Mouse (Mus musculus) cerebellum, adult 8-10 months (tissue): ENCODE results near the gene Fam84b.

Experiments
- DNase-seq: peaks from one replicate; pipeline ENCODE4 v3.0.0; 2022

Fam84b gene

GRCm38 (mm10) chr15:60832586-60832985 is 21.0 kb downstream of the Fam84b start:
- DNase-seq, result no peak

GRCm38 (mm10) chr15:60826226-60826625 is 27.4 kb downstream of the Fam84b start:
- DNase-seq, result no peak

- DNase-seq, result peak; percentile 47
Observed at GRCm38 (mm10) chr15:60824751-60825227, 28.8 kb downstream of the Fam84b start.

GRCm38 (mm10) chr15:60823870-60824709 is 29.5 kb downstream of the Fam84b start:
- peak; percentile 7 for DNase-seq

- no peak for DNase-seq
Observed at GRCm38 (mm10) chr15:60823620-60823869, 30.0 kb downstream of the Fam84b start.

GRCm38 (mm10) chr15:60822803-60823619 is 30.6 kb downstream of the Fam84b start:
- DNase-seq, result peak; percentile 39

- DNase-seq, result peak; percentile 4
Observed at GRCm38 (mm10) chr15:60822101-60822802, 31.3 kb downstream of the Fam84b start.

- DNase-seq, result no peak
Observed at GRCm38 (mm10) chr15:60818500-60818899, 35.1 kb downstream of the Fam84b start.

- DNase-seq, result no peak
Observed at GRCm38 (mm10) chr15:60816478-60816877, 37.1 kb downstream of the Fam84b start.

- no peak for DNase-seq
Observed at GRCm38 (mm10) chr15:60814542-60814941, 39.0 kb downstream of the Fam84b start.

GRCm38 (mm10) chr15:60793041-60793673 is 60.4 kb downstream of the Fam84b start:
- DNase-seq, result no peak

- DNase-seq, result no peak
Observed at GRCm38 (mm10) chr15:60789084-60789483, 64.5 kb downstream of the Fam84b start.

GRCm38 (mm10) chr15:60783761-60784160 is 69.8 kb downstream of the Fam84b start:
- no peak for DNase-seq

GRCm38 (mm10) chr15:60779531-60779973 is 74.0 kb downstream of the Fam84b start:
- DNase-seq, result no peak

GRCm38 (mm10) chr15:60779063-60779462 is 74.5 kb downstream of the Fam84b start:
- DNase-seq, result no peak
